Mouse (Mus musculus) limb, embryonic 11.5 days (tissue): ENCODE results near the gene Cuedc1. TPM values are rescaled to one million over a fixed set of nuclear protein-coding genes. Genes with fewer than 3 reads are reported as not detected.

Experiments used
- ATAC-seq: fragments of 200-750 bp; cut with Nextera tagmentation; 2 replicates; pipeline ENCODE4 v1.8.0; 2017; ENCODE audit warnings: low read depth; ENCODE audit not compliant: insufficient number of reproducible peaks, low FRiP score, low TSS enrichment
- DNase-seq: peaks from one replicate; pipeline ENCODE4 v3.0.0-alpha.2; 2015; ENCODE audit warnings: low spot score
- H3K27ac ChIP-seq: fragments of 300-500 bp; sonication (generic); replicated peaks from 2 replicates; pipeline ENCODE4 v1.5.1; 2014; ENCODE audit warnings: low read depth, mild to moderate bottlenecking, low read length
- H3K27me3 ChIP-seq: fragments of 300-500 bp; sonication (generic); 2 replicates; pipeline ENCODE4 v1.6.1; 2014; ENCODE audit warnings: mild to moderate bottlenecking, low read length, mixed read lengths; ENCODE audit not compliant: control insufficient read depth, insufficient read depth
- H3K36me3 ChIP-seq: fragments of 300-500 bp; sonication (generic); 2 replicates; pipeline ENCODE4 v1.6.1; 2014; ENCODE audit warnings: mild to moderate bottlenecking, low read length, moderate library complexity, mixed read lengths; ENCODE audit not compliant: control insufficient read depth, insufficient read depth
- H3K4me1 ChIP-seq: fragments of 300-500 bp; sonication (generic); 2 replicates; pipeline ENCODE4 v1.6.1; 2014; ENCODE audit warnings: low read length, mixed read lengths; ENCODE audit not compliant: control insufficient read depth, insufficient read depth
- H3K4me2 ChIP-seq: fragments of 300-500 bp; sonication (generic); 2 replicates; pipeline ENCODE4 v1.6.1; 2014; ENCODE audit warnings: low read depth, mild to moderate bottlenecking, moderate library complexity; ENCODE audit not compliant: severe bottlenecking
- H3K4me3 ChIP-seq: fragments of 300-500 bp; sonication (generic); 2 replicates; pipeline ENCODE4 v1.5.1; 2014; ENCODE audit warnings: low read depth, low read length
- H3K9ac ChIP-seq: fragments of 300-500 bp; sonication (generic); 2 replicates; pipeline ENCODE4 v1.6.1; 2014; ENCODE audit warnings: mild to moderate bottlenecking, low read length
- H3K9me3 ChIP-seq: fragments of 300-500 bp; sonication (generic); 2 replicates; pipeline ENCODE4 v1.6.1; 2016; ENCODE audit warnings: low read length; ENCODE audit not compliant: control insufficient read depth
- WGBS: fragments of 180-500 bp; shearing (Covaris S2); extraction: QIAGEN DNeasy Blood & Tissue Kit; methylation state at CpG from one replicate; pipeline ENCODE4 v1.1.7; 2014; 5-methylcytosine and 5-hydroxymethylcytosine counted together
- polyA plus RNA-seq: library from polyadenylated mRNA; unstranded; fragments of >200 nt; fragmentation: Nextera tagmentation; extraction: Ambion mirVana; gene quantifications from 2 replicates; pipeline ENCODE4 v1.2.1, GENCODE M21; 2014

The Cuedc1 gene
- polyA plus RNA-seq, 1 experiment from 2014 or later = 14.3 TPM

DNA sequence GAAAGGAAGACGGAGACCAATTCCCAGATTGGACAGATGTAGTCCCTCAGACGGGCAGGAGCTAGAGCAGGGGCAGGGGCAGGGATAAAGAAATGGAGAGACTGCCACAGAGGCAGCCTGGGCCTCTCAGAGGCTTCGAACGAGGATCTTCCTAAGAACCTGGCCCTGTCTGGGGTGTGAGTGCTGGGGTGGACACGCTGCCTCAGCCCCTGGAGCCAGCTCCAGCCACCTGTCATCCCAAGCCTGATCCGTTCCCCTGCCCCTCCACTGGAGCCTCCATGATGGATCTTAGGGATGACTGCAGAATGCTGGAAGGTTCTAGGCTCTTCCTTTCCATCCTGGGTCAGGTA, 20.2 kb downstream of the Cuedc1 start:
- DNase-seq (no peak), ATAC-seq (no peak)
- Histone ChIP-seq H3K27ac (peak overlapping the region; percentile 78), H3K27me3 (no peaks in the 10 kb centered on the region), H3K4me1 (peaks cover 45% of the 10 kb centered on the region), H3K9ac (peak overlapping the region; percentile 45; the same call in 1 of the 2 replicates), H3K4me2 (no peak overlapping the region), H3K9me3 (no peaks in the 10 kb centered on the region), H3K36me3 (no peaks in the 10 kb centered on the region), H3K4me3 (no peak overlapping the region)
- WGBS = 56% methylated on average over 6 of the region's 6 CpGs

DNA sequence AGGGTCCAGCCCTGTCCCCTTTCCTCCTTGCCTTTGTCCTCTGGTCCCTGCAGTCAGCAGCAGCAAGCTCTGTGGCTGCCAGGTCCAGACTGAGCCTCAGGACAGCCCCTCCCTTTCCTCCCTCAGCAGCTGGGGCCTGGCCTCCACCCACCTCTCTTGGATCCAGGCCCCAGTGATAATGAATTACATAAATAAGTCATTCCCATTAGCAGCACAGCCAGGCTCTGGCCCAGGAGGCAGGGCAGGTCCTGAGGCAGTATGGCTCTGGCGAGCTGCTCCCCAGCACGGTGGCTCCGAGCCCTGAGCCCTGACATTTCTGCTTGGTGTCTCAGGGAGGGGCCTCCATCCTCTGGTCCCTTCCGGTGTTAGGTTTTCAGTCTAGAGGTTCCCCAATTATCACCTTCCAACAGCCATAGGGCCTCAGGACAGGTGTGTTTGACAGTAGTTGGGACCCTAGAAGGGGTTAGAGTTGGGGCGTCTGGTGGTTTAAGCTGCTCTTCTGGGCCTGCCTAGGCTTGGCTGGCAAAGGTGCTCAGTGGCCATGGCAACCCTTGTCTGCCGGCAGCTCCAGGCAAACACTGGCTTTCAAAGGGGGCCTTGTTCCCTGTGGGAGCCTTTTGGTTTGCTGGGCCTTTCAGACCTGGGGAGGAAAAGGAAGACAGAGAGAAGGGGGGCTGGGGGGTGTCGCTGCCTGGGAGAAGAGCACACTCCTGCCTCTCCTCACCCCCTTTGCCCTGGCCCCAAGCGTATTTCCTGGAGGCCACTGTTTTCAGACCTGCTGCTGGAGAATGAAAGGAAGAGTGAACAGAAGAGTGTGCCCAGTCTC, 21.2 kb downstream of the Cuedc1 start:
- Histone ChIP-seq H3K9me3 (no peaks in the 10 kb centered on the region), H3K4me2 (0 out of 2 replicates have a peak overlapping the region, but pooled peaks have one; percentile 1), H3K4me3 (no peak overlapping the region), H3K27ac (peak overlapping the region; percentile 78), H3K27me3 (no peaks in the 10 kb centered on the region), H3K36me3 (no peaks in the 10 kb centered on the region), H3K4me1 (peaks cover 43% of the 10 kb centered on the region), H3K9ac (peak overlapping the region; percentile 45; the same call in 1 of the 2 replicates)
- DNase-seq (peak; percentile 75), ATAC-seq (peak; percentile 69)
- WGBS = 10% methylated on average over 8 of the region's 8 CpGs

DNA sequence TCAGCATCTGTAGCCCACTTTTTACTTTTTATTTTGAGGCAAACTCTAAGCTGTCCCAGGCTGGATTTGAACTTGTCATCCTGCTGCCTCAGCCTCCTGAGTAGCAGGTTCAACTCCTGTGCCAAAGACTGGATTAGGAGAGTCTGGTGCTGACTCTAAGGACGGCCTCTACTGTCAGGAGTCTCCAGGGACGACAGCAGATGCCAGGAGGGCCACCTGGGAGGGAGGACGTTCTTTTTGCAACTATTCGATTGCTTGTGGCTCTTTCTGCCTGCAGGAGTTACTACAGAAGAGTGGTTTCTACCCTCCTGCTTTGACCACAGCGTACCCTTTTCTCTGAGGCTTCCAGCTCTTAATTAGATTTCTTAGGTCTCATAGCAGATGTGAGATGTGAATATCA, 24.7 kb downstream of the Cuedc1 start:
- no peaks in the 10 kb centered on the region for H3K36me3 ChIP-seq
- ATAC-seq (no peak), DNase-seq (no peak)
- 53% methylated on average over 5 of the region's 5 CpGs for WGBS
- no peaks in the 10 kb centered on the region for H3K27me3 ChIP-seq
- H3K27ac ChIP-seq = no peak overlapping the region
- H3K9ac ChIP-seq = no peak overlapping the region
- H3K9me3 ChIP-seq = no peaks in the 10 kb centered on the region
- peaks cover 32% of the 10 kb centered on the region for H3K4me1 ChIP-seq
- no peak overlapping the region for H3K4me2 ChIP-seq
- no peak overlapping the region for H3K4me3 ChIP-seq

DNA sequence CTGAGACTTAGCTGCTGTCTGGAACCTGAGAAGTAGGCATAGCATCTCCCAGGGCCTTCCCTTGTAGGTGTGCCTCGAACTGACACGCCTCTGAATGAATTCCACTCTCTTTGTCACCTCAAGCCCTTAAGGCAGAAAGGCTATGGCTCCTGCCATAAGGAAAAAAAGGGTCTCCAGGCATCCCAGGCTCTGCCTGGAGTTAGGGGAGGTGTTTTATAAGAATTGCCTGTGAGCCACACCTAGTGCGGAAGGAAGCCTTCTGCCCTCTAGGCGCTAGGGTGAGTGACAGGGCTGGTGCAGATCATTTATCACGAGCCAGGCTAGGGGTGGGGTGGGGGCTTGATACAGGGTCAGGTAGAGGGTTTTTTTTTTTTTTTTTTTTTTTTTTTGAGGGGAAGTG, 25.2 kb downstream of the Cuedc1 start:
- no peak for DNase-seq
- peaks cover 27% of the 10 kb centered on the region for H3K4me1 ChIP-seq
- H3K36me3 ChIP-seq = no peaks in the 10 kb centered on the region
- no peak for ATAC-seq
- H3K9ac ChIP-seq = no peak overlapping the region
- no peaks in the 10 kb centered on the region for H3K27me3 ChIP-seq
- 56% methylated on average over 5 of the region's 5 CpGs for WGBS
- H3K4me3 ChIP-seq = no peak overlapping the region
- no peak overlapping the region for H3K27ac ChIP-seq
- no peaks in the 10 kb centered on the region for H3K9me3 ChIP-seq
- H3K4me2 ChIP-seq = no peak overlapping the region

DNA sequence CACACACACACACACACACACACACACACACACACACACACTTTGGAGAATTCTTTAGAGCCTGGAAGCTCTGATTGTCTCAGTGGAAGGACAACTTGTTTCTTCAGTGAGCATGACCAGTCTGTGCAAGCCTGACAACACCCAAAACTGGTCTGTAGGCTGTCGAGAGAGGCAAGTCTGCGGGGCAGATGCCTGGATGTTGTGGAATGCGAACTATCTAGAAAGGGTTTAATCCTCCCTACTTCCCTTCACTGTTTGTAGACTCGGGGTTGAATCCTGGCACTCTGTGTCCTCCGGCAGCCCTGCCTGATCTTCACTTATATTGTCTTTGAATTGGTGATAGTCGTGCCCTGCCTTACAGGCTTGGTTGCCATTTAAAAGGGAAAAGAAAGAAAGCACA, 25.9 kb downstream of the Cuedc1 start:
- H3K4me1 ChIP-seq = peaks cover 20% of the 10 kb centered on the region
- H3K4me2 ChIP-seq = no peak overlapping the region
- H3K27ac ChIP-seq = 0 out of 2 replicates have a peak overlapping the region, but pooled peaks have one; percentile 24
- H3K36me3 ChIP-seq = no peaks in the 10 kb centered on the region
- no peaks in the 10 kb centered on the region for H3K27me3 ChIP-seq
- WGBS = 34% methylated on average over 6 of the region's 6 CpGs
- ATAC-seq (no peak), DNase-seq (no peak)
- no peak overlapping the region for H3K9ac ChIP-seq
- H3K9me3 ChIP-seq = no peaks in the 10 kb centered on the region
- H3K4me3 ChIP-seq = no peak overlapping the region

DNA sequence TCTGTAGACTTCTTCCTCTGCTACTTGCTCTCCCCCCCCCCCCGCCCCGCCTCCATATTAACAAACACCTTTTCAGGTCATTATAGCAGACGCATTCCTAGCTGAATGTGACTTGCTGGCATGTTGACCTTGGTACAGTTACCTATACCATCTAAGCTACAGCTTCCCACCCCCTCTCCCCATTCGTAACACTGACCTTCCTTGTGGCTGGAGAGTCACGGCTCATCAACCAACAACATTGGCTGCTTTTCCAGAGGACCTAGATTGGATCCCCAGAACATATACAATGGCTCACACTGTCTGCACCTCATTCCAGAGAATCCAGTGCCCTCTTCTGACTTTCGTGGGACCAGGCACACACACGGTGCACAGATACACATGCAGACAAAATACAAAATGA, 27.6 kb downstream of the Cuedc1 start:
- Histone ChIP-seq H3K4me1 (peaks cover 7% of the 10 kb centered on the region; the same call in 1 of the 2 replicates), H3K9me3 (no peaks in the 10 kb centered on the region), H3K36me3 (no peaks in the 10 kb centered on the region), H3K4me3 (no peak overlapping the region), H3K4me2 (no peak overlapping the region), H3K27ac (no peak overlapping the region), H3K27me3 (no peaks in the 10 kb centered on the region), H3K9ac (no peak overlapping the region)
- no peak for DNase-seq
- WGBS = 89% methylated on average over 7 of the region's 7 CpGs
- no peak for ATAC-seq

DNA sequence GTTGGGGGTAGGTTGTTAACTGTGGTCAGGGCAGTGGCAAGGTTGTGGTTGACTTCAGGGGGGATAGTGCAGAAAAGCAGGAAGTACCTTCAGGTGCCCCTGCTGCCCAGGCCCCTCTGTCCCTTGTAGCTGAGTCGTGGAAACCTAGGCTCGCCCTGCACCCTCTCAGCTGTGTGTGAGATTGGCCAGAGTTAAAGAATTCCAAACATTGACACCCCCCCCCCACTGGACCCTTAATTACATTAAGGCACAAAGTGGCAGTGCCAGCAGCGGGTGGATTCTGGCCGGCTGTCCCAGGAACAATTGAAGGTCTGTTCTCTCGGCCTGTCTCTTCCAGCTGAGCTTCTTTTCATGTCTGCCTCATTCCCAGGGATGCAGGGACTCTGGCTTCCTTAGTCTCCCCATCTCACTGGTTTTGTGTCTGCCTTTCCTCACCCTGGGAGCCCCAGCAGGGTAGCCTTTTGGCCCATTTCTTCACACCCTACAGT, 28.5 kb downstream of the Cuedc1 start:
- no peaks in the 10 kb centered on the region for H3K9me3 ChIP-seq
- H3K27me3 ChIP-seq = no peaks in the 10 kb centered on the region
- H3K27ac ChIP-seq = no peak overlapping the region
- no peak overlapping the region for H3K9ac ChIP-seq
- DNase-seq (no peak), ATAC-seq (no peak)
- H3K4me3 ChIP-seq = no peak overlapping the region
- WGBS = 23% methylated on average over 5 of the region's 5 CpGs
- H3K36me3 ChIP-seq = no peaks in the 10 kb centered on the region
- H3K4me2 ChIP-seq = no peak overlapping the region
- H3K4me1 ChIP-seq = peaks cover 7% of the 10 kb centered on the region; the same call in 1 of the 2 replicates

DNA sequence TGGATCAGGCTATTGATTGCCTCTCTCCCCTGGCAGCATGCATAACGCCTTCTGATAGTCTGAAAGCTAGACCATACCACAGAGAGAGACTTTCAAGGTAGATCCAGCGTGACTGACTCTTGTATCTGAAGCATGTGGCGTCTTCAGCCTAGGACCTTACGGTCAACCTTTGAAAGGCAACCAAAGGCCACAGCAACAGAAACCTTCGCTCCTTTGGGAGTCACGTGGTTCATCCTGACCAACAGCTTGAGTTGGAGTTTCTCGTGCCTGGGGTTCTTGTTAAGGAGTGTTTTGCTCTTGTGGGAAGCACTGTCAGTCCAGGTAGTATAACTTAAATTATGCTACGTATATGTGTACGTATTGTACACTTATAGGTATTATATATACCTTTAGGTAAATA, 30.6 kb downstream of the Cuedc1 start:
- Histone ChIP-seq H3K36me3 (no peaks in the 10 kb centered on the region), H3K9ac (no peak overlapping the region), H3K4me3 (no peak overlapping the region), H3K4me1 (peaks cover 12% of the 10 kb centered on the region), H3K9me3 (no peaks in the 10 kb centered on the region), H3K27ac (no peak overlapping the region), H3K4me2 (no peak overlapping the region), H3K27me3 (no peaks in the 10 kb centered on the region)
- WGBS = 93% methylated on average over 9 of the region's 9 CpGs
- ATAC-seq (no peak), DNase-seq (no peak)
